Mouse (Mus musculus): ENCODE data around the gene Akt1.

The Akt1 gene

DNA sequence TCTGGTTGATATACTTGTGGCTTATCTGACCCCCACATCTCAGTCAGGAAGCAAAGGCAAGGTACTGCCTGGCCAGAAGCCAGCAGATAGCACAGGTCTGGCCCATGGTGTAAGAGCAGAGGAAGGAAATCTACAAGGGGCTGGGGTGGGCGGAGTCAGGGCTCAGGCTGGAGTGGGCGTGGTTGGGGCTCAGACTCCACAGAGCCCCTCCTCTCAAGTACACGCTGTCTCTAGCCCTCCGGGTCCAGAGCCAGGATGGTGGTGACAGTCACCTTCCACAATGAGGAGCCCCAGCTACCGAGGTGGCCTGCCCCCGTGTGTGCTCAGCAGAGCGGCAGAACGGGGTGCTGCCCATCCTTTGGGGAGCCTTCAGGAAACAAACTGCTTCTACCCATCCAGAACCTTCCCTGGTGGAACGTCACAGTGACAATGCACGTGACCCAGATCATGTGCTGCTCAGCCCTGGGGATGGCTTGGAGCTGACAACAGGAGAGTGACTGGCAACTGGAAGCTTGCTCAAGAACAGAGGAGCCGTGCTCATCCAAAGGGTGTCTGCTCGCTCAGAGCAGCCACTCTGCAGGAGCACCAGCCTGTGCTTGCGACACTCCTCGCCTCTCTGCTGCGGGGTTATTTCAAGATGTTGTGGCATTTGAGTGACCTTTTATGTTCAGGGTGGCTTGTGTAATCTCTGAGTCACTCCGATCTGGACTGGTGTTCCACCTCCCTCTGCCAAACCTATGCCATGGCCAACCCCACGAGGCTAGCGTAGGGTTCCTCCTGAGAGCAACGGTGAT is 45.6 kb downstream of the Akt1 start:
- in situ Hi-C loops (cut with MboI, MseI), result no loop called here

DNA sequence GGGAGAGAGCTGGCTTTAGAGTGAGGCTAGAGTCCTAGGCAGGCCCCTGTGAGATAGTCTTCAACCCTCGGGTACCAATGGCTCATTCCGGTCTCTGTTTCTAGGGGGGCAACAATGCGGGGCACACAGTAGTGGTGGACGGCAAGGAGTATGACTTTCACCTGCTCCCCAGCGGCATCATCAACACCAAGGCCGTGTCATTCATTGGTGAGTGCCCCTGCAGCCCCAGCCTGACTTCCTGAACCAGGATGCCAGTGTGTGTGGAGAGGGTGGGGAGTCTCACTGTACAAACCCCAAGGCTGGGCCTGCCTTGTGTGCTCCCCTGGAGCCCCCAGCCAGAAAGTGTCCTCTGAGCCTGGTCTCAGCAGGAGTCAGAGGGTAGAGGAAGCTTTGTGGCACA is 46.5 kb downstream of the Akt1 start:
- in situ Hi-C loops (cut with MboI, MseI), result no loop called here

DNA sequence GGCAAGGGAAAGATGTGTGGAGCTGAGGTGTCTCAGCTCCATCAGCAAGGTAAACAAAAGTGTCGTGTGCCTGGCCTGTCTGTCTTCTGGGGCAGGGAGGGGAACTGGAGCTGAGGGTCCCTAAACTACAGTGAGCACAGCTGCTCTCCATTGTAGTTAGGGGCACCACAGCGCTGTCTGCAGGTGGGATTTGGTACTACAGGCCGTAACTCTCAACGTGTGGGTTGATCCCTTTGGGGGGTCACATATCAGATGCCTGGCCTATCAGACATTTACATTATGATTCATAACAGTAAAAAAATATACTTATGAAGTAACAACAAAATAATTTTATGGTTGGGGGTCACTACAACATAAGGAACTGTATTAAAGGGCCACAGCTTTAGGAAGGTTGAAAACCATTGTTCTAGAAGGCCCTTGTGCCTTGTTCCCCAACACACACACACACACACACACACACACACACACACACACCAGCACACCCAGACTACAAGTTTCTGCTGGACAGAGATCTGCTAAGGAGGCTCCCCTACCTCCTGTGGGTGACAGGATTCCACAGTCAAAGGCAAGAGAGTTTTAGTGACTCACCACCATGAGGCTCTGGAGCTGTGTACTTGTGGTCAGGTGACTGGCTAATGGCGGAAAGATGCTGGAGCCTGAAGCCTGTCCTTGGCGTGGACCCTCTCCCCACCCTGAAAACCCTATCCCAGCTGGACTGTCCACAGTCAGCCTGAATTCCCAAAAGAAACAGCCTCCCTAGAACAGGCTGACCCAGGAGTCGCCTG is 47.4 kb downstream of the Akt1 start:
- in situ Hi-C loops (cut with MboI, MseI), result no loop called here

DNA sequence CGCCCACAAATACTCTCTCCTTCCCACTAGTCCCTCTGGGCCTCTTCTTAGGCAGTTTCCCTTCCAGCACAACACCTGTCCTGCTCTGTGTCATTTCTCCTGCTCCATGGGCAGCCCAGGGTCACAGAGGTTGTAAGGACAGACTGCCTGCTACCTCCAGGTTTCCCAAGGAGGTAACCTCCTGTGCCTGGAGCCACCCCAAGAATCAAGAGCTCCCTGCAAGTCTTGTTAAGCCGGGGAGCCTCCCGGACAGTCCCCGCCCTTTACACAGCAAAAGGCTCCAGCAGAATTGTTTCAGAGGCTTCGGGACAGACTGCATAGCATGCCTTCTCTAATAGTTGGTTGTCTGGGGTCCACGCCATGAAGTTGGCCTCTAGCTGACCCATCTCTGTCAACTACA is 48.2 kb downstream of the Akt1 start:
- in situ Hi-C loops (cut with MboI, MseI), result no loop called here

DNA sequence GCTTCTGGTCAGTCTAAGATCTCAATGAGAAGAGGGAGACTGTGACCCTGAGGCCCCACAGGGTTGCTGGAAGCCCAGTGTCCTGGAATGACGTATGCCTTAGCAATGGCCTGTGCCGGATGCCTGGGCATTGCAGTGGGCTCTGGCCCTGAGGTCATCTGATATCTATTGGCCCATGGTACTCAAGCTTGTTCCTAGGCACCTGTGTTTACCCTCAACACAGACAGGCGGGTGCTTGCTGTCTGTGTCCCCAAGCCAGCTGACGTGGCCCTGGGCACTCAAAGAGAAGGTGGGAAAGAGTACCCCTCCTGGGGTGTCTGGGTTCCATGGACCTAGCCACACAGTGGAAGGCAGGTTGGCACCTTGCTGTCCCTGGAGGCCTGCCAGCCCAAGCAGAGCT is 49.0 kb downstream of the Akt1 start:
- in situ Hi-C loops (cut with MboI, MseI), result no loop called here

DNA sequence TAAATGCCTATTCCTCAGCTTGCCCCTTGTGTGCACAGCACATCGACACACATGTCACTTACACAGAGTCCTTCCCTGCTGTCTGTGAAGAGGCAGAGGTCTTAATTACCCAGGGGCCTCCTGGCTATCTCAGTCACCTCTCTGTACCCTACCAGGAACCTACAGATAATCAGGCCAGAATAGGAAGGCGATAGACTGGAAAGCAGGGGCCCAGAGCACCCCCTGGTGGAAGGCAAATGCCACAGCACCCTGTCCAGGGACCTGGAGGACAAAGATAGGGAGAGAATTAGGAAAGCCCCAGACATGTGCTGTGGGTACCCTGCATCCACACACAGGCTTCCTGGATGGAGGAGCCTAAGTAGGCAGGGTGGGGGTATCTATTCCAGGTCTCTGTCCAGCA is 50.9 kb downstream of the Akt1 start:
- in situ Hi-C loops (cut with MboI, MseI), result no loop called here

DNA sequence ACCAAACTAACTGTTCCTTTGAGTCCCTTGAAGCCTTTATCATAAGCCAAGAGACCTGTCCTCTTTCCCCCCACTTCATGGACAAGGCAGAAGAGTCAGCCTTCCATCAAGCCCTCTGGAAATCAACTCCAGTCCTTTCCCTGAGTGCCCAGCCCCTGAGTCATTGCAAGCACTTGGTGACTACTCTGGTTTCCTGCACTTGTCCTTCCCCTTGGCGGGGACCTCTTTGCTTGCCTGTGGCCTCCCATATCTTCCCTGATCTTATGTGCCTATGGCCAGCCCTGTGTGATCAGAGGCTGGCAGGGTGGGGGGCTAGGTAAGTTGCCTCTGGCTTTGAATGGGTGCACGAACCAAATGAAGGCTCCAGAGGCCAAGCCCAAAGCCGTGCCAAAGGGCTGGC is 52.8 kb downstream of the Akt1 start:
- in situ Hi-C loops (cut with MboI, MseI), result no loop called here

DNA sequence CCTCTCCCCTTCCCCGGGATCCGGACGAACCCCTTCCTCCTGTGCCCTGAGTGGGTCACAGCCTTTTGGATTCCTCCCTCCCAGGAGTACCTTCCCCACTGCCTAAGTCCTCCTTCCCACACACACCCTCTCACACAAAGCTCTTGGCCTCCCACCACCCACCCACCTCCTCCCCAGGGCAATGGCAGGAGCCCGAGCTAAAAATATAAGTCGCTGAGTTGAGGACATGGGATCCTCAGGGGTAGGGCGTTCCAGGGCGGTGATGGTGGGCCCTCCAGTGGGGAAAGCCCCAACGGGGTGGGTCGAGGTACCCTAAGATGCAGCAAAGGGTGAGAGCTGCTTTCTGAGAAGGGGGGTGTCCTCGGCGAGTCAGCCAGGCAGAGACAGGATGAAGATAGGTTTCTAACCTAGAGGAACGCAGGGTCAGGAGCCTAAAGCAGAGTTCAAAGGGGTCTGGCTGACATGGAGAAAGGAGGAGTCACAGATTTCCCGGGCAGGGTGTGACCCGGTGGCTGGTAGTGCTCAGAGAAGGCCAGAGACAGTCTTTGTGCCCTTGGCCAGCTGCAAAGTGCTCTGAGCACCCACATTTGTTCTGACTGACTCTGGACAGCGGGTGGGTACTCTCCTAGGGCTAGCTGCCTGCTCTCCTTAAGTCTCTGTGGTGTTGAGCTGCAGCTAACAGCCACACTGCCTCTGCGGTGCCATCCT is 54.2 kb downstream of the Akt1 start:
- in situ Hi-C loops (cut with MboI, MseI), result no loop called here

DNA sequence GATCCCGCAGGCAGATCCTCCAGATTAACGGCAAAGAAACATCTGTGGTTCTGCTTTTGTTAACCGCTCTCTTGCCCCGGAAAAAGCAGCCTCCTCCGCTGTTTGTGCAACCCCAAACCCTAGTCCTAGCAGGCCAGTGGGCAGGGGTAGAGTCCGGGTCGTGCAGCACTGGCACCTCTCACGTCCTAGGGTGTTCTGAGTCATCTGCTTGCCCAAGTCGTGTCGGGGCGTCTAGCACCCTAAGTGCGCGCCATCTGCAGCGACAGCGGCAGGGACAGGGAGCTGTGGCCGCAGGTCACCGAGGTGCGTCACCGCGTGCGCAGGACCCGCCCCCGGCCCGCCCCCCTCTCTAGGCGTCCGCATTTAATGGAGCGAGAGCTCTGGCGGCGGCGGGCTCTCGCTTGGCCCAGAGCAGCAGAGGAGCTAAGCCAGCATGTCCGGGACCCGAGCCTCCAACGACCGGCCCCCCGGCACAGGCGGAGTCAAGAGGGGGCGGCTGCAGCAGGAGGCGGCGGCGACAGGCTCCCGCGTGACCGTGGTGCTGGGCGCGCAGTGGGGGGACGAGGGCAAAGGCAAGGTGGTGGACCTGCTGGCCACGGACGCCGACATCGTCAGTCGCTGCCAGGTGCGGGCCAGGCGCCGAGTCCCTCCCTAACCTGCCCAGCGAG is 54.9 kb downstream of the Akt1 start, which contains the start of gene Adssl1:
Gene Adssl1, plus strand, starts transcription at position 360 of the 668 bp plus-strand sequence.
- in situ Hi-C loops (cut with MboI, MseI), result no loop called here

DNA sequence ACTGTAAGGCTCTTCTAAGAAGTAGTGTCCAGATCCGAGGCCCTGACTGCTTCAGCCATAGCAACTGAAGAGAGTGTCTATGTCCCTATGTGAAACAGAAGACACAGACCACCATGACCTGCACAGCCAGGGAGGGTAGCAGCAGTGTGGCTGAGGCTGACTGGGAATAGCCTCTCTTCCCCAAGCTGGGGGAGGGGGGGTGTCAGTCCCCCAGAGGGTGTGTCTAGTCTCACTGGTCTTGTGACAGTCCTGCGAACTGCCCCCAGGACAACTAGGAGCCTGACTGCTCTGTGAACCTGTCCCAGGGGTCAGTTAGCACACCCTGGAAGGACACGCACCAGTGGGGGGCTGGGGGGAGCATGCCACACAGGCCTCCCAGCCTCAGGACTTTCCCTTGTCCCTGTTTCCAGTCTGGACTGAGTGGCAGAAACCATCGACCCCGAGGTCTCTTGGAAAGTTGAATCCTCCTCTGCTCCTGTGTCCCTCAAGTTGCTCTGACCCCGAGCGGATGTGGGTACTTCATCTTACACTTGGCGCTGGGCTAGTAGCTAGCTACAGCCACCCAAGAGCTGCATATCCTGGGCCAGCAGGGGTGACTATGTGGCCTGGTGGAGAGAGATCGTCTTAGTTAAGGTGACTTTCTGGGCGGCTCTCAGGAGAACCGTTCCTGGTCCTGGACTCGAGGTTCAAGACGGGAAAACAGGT is 55.6 kb downstream of the Akt1 start:
- in situ Hi-C loops (cut with MboI, MseI), result no loop called here

DNA sequence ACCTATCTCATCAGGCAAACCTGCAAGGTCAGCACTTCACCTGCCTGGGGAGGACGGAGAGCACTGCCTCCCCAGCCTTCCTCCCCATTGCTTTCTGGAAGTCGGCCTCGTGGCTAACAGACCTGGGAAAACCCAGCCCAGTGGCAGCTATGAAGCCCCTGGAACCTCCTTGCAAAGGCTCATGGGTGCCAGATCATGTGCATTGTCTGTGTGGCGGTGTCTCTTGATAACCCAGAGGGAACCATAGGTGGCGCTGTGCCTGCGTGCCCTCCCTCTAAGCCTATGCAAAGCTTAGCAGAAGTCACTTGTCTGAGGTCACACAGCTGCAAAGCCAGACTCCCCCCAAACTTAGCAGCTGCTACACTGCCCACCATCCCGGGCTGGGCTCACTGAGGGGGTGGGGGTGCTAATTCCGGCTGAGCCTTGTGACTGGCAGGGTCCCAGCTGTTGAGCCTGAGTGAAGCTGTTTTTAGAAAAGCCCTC is 56.7 kb downstream of the Akt1 start:
- in situ Hi-C loops (cut with MboI, MseI), result no loop called here

DNA sequence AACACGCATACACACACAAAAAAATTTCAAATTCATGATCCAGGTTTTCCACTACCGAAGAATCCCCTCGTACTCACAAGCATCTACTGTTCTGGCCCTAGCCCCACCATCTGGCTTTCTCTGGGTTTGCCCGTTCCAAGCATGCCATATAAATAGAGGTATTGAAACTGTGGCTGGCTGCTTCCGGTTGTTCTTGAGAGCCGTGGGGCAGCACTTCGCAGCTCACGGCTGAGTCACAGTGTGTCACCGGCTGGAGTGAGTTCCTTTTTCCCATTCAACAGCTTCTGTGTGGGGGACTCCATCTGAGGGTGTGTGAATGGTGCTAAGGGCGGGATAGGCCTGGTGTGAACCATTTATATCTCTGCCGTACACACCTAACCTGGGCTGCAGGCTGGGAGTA is 57.5 kb downstream of the Akt1 start:
- in situ Hi-C loops (cut with MboI, MseI), result no loop called here

DNA sequence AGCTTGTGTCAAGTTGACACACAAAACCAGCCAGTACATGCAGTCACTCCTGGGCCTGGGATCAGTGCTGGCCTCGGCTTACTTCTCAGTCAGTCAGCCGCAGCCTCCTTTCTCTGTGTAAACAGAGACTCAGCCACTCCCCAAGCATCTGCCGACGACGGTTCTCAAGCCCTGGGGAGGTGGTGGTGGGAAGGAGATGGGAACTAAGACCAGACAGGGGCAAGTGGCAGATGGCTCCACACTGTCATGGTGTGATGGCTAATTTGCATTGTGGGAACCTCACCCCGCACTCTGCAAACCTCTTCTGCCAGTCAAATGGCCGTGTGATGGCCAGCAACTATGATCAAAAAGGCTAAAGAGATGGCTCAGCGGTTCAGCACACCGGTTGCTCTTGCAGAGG is 58.0 kb downstream of the Akt1 start:
- in situ Hi-C loops (cut with MboI, MseI), result no loop called here

DNA sequence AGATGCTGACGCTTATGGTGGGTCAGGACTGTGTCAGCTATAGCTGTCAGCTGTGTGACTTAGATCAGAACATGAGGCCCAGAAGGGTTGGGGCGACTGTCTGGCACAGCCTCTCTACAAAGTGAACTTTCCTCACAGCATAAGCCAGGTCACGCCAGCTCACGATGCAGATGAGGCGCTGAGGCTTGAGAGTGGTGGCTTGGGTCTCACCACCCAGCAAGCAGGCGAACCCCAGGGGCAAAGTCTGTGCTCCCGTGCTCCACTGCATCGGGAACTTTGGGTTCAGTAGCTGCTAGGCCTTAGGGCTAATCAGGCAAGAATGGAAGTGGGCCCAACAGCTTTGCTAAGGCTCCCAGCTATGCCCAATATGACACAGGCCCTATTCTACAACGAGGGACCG is 65.7 kb downstream of the Akt1 start:
- in situ Hi-C loops (cut with MboI, MseI), result loop anchor here (10.0 kb wide), 1 partner anchor 54 kb away; no protein-coding TSS in a partner anchor

DNA sequence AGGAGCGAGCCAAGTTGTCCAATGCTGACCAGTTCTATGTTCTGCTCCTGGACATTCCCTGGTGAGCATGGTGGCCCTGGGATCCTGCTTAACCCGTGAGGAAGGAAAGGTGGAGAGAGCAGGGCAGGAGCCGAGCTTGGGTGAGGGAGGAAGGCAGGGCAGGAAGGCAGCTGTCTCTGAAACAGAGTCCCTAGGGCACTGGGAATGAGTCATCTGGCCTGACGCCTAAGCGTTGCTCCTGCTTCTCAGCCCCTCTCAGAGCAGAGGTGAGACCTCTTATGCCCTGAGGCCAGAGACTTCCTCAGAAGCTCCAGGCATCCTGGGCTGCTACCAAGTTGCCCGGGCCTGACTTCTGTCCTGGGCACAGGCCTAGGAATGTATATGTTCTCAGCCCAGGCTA is 67.7 kb downstream of the Akt1 start:
- in situ Hi-C loops (cut with MboI, MseI), result loop anchor here (10.0 kb wide), 1 partner anchor 52 kb away; no protein-coding TSS in a partner anchor

DNA sequence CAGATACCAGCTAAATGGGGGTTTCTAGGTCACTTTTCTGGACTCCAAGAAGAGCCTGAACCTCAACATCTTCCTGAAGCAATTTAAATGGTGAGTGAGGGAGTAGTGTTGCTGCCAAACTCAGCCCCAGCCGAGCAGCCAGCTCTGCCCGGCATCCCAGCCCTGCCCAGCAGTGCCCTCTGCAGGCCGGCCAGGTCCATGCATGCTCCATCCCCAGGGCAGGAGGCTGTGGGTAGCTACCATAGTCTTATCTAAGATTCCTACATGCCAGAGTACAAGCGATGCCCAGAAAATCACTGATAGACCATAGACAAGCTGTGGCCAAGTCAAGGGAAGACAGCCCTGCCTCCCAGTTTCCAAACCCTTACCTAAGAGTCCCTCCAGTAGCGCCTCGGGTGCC is 68.9 kb downstream of the Akt1 start:
- in situ Hi-C loops (cut with MboI, MseI), result loop anchor here (10.0 kb wide), 1 partner anchor 51 kb away; no protein-coding TSS in a partner anchor

DNA sequence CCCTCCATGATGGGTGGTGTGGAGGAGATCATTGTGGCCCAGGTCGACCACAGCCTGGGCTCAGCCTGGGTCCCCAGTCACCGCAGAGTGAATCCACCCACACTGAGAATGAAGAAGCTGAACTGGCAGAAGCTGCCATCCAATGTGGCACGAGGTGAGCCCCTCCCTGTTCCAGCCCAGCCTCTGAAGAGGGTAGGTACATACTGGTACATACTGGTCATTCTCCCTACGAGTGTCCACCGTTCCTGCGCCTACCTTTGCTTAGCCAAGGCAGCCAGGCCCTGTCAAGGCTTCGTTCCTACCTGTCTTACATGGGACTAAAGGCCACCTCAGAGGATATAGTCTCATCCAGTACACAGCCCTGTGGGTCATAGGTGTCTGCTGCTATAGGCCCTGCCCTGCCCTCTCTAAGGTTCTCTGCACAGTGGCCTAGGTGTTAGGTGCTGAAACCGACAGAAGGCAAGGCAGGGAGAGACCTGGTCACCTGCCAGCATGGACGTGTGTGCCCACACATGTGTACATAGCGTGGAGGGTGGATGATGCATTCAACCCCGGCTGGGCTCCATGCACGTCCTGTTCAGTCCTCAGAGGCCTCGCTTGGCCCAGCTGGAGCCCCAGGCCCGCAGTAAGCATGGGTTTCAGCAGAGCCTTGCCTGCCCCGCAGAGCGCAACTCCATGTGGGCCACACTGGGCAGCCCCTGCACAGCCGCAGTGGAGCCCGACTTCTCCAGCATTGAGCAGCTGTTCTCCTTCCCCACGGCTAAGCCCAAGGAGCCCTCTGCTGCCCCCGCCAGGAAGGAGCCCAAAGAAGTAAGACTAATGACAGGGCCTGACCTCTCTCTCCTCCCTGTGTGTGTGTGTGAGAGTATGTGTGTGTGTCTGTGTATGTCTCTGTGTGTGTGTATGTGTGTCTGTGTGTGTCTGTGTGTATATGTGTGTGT is 69.7 kb downstream of the Akt1 start:
- in situ Hi-C loops (cut with MboI, MseI), result loop anchor here (10.0 kb wide), 1 partner anchor 50 kb away; no protein-coding TSS in a partner anchor

DNA sequence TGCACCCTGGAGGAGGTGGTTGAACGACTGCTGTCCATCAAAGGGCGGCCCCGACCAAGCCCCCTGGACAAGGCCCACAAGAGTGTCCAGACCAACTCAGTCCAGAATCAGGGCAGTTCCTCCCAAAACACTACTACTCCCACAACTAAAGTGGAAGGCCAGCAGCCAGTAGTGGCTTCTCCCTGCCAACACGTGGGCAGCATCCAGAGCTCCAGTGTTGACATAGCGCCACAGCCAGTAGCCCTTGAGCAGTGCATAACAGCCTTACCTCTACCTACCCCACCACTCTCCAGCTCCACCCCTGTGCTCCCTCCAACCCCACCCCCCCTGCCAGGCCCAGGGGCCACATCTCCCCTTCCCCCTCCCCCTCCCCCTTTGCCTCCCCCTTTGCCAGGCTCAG is 70.7 kb downstream of the Akt1 start:
- in situ Hi-C loops (cut with MboI, MseI), result loop anchor here (10.0 kb wide), 1 partner anchor 49 kb away; no protein-coding TSS in a partner anchor
